Mouse (Mus musculus): Measurements from ENCODE around the gene Prorsd1. TPM values are rescaled to one million over a fixed set of nuclear protein-coding genes. Genes with fewer than 3 reads are reported as not detected.

Gene Prorsd1
- total RNA-seq, 2 experiments from 2014 or later: 18.8 to 20.3 TPM

GRCm38 (mm10) chr11:29509421-29509820 lies 5.4 kb downstream of the Prorsd1 start:
- DNase-seq: no peak
- intact Hi-C loops (cut with DNase I): no loop called here

GRCm38 (mm10) chr11:29504899-29505625 lies 9.8 kb downstream of the Prorsd1 start:
- no peak for DNase-seq
- intact Hi-C loops (cut with DNase I): no loop called here

- DNase-seq: no peak
- intact Hi-C loops (cut with DNase I): no loop called here
These were observed 10.6 kb downstream of the Prorsd1 start for GRCm38 (mm10) chr11:29503948-29504893.

GRCm38 (mm10) chr11:29496962-29497361 lies 17.9 kb downstream of the Prorsd1 start:
- intact Hi-C loops (cut with DNase I): no loop called here
- DNase-seq: no peak

- intact Hi-C loops (cut with DNase I): no loop called here
- DNase-seq: no peak
These were observed 21.7 kb downstream of the Prorsd1 start for GRCm38 (mm10) chr11:29493135-29493534.

DNA sequence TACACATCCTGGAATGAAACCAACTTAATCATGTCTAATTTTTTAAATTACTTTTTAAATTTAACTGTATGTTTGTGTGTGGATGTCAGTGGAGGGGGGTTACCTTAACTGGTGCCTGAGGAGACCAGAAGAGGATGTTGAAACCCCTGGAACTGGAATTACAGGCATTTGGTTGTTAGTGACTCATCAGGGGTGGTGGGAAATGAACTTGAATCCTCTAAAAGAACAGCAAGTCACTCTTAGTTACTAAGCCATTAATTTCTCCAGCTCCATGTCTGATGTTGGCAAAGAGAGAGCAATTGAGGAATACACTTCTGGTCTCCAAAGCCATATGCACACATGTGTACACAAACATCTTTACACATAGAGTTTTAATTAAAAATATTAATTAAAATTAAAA lies 40.2 kb downstream of the Prorsd1 start:
- intact Hi-C loops (cut with DNase I): no loop called here
- DNase-seq: no peak

Other genes with a start within 250 kb of the Prorsd1 start
- 1 to 10 TPM; 3.0 to 3.4 TPM for gene Ccdc88a, start 141.4 kb downstream of the Prorsd1 start, total RNA-seq (2021)
- 10 to 100 TPM; 23.1 to 23.5 TPM for gene Mtif2, start 11.4 kb upstream of the Prorsd1 start, total RNA-seq (2021)
- gene Clhc1, start 32.9 kb upstream of the Prorsd1 start, total RNA-seq (2021): not detected
- gene Rps27a, start 33.1 kb upstream of the Prorsd1 start, total RNA-seq (2021): 100 to 1,000 TPM; 310 to 371 TPM
- 100 to 1,000 TPM; 660 to 716 TPM for gene Rtn4, start 177.9 kb upstream of the Prorsd1 start, total RNA-seq (2021)

Measured in gastrocnemius, postnatal 36 days (tissue).